Mouse (Mus musculus): ENCODE results near the gene Pole4. TPM values are rescaled to one million over a fixed set of nuclear protein-coding genes. Genes with fewer than 3 reads are reported as not detected.
A peak's percentile ranks its signal among the peaks of the same experiment; 100 is the strongest.

The Pole4 gene
- total RNA-seq (2021) = 10 to 100 TPM; 47.0 to 47.2 TPM

- DNase-seq = no peak
Measured at GRCm38 (mm10) chr6:82705221-82705620, at the start of gene Pole4. Pole4 (minus strand) TSS chr6:82705365.

GRCm38 (mm10) chr6:82754769-82755168, 49.6 kb upstream of the Pole4 start:
- DNase-seq = no peak

- DNase-seq = peak; percentile 33
Measured at GRCm38 (mm10) chr6:82753638-82754361, 48.6 kb upstream of the Pole4 start.

GRCm38 (mm10) chr6:82753061-82753460, 47.9 kb upstream of the Pole4 start:
- no peak for DNase-seq

GRCm38 (mm10) chr6:82751791-82752190, 46.6 kb upstream of the Pole4 start:
- peak; percentile 38 for DNase-seq

GRCm38 (mm10) chr6:82751031-82751430, 45.9 kb upstream of the Pole4 start:
- DNase-seq = peak; percentile 69

- DNase-seq = no peak
Measured at GRCm38 (mm10) chr6:82750063-82750462, 44.9 kb upstream of the Pole4 start.

- DNase-seq = peak; percentile 78
Measured at GRCm38 (mm10) chr6:82748106-82748672, 43.0 kb upstream of the Pole4 start.

- DNase-seq = no peak
Measured at GRCm38 (mm10) chr6:82747085-82747484, 41.9 kb upstream of the Pole4 start.

- no peak for DNase-seq
Measured at GRCm38 (mm10) chr6:82744553-82744952, 39.4 kb upstream of the Pole4 start.

- no peak for DNase-seq
Measured at GRCm38 (mm10) chr6:82741518-82741880, 36.3 kb upstream of the Pole4 start.

- no peak for DNase-seq
Measured at GRCm38 (mm10) chr6:82740868-82741517, 35.8 kb upstream of the Pole4 start.

GRCm38 (mm10) chr6:82740269-82740668, 35.1 kb upstream of the Pole4 start:
- DNase-seq = peak; percentile 69

- no peak for DNase-seq
Measured at GRCm38 (mm10) chr6:82737634-82738540, 32.7 kb upstream of the Pole4 start.

GRCm38 (mm10) chr6:82736626-82737600, 31.7 kb upstream of the Pole4 start:
- no peak for DNase-seq

- DNase-seq = no peak
Measured at GRCm38 (mm10) chr6:82735347-82735746, 30.2 kb upstream of the Pole4 start.

- DNase-seq = peak; percentile 22
Measured at GRCm38 (mm10) chr6:82728635-82729034, 23.5 kb upstream of the Pole4 start.

GRCm38 (mm10) chr6:82727206-82727605, 22.0 kb upstream of the Pole4 start:
- DNase-seq = no peak

- no peak for DNase-seq
Measured at GRCm38 (mm10) chr6:82723321-82723720, 18.2 kb upstream of the Pole4 start.

GRCm38 (mm10) chr6:82716126-82716525, 11.0 kb upstream of the Pole4 start:
- DNase-seq = no peak

- no peak for DNase-seq
Measured at GRCm38 (mm10) chr6:82715653-82716052, 10.5 kb upstream of the Pole4 start.
